Mouse (Mus musculus): ENCODE data around the gene Myct1. TPM values are rescaled to one million over a fixed set of nuclear protein-coding genes. Genes with fewer than 3 reads are reported as not detected.

Myct1 gene
- total RNA-seq, 2 experiments from 2014 or later: 4.2 to 5.7 TPM

GRCm38 (mm10) chr10:5615186-5616040 is 21.8 kb downstream of the Myct1 start:
- no peak for DNase-seq

GRCm38 (mm10) chr10:5626268-5626667 is 32.7 kb downstream of the Myct1 start:
- DNase-seq: no peak

GRCm38 (mm10) chr10:5633672-5634200 is 40.2 kb downstream of the Myct1 start:
- no peak for DNase-seq

GRCm38 (mm10) chr10:5634336-5634735 is 40.8 kb downstream of the Myct1 start:
- DNase-seq: no peak

- no peak for DNase-seq
These were observed 43.7 kb downstream of the Myct1 start for GRCm38 (mm10) chr10:5637322-5637721.

- no peak for DNase-seq
These were observed 45.5 kb downstream of the Myct1 start, which contains the start of gene Vip for GRCm38 (mm10) chr10:5639112-5639511. Gene Vip, plus strand, starts transcription at chr10:5639218.

Other genes starting within 250 kb of the Myct1 start
- 10 to 100 TPM; 34.7 to 54.5 TPM for gene Syne1, start 42.3 kb upstream of the Myct1 start, total RNA-seq (2021)
- not detected for gene Vip, start 45.4 kb downstream of the Myct1 start, total RNA-seq (2021)
- under 1 TPM; 0.59 to 0.64 TPM for gene Fbxo5, start 211.8 kb downstream of the Myct1 start, total RNA-seq (2021)
- 1 to 10 TPM; 5.6 to 7.3 TPM for gene Mtrf1l, start 230.1 kb downstream of the Myct1 start, total RNA-seq (2021)